Mouse (Mus musculus) kidney, postnatal 14 days (tissue): ENCODE results near the gene Vipr1.

ENCODE experiments used
- DNase-seq: peaks from one replicate; pipeline ENCODE4 v3.0.0; 2022; ENCODE audit warnings: mixed read lengths

The Vipr1 gene

DNA sequence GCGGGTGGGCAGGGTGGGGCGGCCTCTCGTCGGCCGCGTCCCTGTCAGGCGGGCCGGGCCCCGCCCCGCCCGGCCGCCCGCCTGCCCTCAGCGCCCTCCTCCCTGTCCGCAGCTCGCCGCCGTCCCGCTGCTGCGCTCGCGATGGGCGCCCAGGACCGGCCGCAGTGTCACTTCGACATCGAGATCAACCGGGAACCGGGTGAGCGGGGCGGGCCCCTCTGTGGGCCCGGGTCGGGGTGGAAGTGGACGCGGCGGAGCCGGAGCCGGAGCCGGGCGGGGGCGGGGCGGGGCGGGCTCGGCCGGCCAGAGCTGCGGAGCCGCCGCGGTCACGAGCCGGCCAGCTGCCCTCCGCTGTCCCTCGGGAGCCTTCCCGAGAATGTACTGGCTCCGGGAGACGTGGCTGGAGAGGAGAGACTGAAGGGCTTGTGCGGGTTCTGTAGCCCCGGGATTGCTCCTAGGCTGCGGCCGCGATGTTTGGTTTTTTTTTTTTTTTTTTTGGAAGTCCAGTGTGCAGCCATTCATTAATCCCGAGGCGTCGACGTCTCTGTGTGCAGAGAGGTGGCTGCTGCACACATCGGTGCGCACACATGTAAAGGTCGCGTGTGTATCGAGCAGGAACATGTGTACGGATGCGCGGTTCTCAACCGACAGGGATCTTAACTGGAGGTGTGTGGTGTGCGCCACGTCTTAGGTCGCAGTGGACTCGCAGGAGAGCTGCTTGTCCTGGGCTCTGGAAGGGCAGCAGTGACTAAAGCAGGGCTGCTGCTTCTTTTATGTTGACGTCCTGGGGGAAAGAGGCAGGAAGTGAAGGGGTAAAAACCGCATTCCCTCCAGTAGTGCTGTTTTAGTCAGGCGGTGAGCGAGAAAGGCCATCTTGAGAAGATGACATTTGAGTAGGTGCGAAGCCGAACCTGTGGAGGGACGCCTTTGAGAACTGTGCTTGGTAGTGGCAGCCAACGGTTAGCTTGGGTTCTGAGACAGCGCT lies 77.1 kb downstream of the Vipr1 start:
- DNase-seq: peak; percentile 47
